Mouse (Mus musculus) ES-E14 (cell line): ENCODE measurements around the gene Megf9. TPM values are rescaled to one million over a fixed set of nuclear protein-coding genes. Genes with fewer than 3 reads are reported as not detected.
A peak's percentile ranks its signal among the peaks of the same experiment; 100 is the strongest.

Experiments
- DNase-seq: peaks from one replicate; pipeline ENCODE4 v3.0.0-alpha.2; 2013; ENCODE audit warnings: low read depth, low spot score
- H3K27ac ChIP-seq: 2 replicates; pipeline ENCODE4 v1.5.1; 2012; ENCODE audit warnings: low read depth, mild to moderate bottlenecking, low read length, moderate library complexity, mixed read lengths; ENCODE audit not compliant: poor library complexity, insufficient read depth, severe bottlenecking
- H3K36me3 ChIP-seq: 2 replicates; pipeline ENCODE4 v1.6.1; 2012; ENCODE audit warnings: mild to moderate bottlenecking, low read length, moderate library complexity, mixed read lengths; ENCODE audit not compliant: control insufficient read depth, poor library complexity, insufficient read depth, severe bottlenecking
- H3K4me1 ChIP-seq, 2 experiments: fragments of 150-350 bp in 1 of 2; sonication (generic) in 1 of 2; 2 replicates each; pipeline ENCODE4 v1.6.1; 2012; ENCODE audit warnings: low read length in 2 of 2, mild to moderate bottlenecking in 1 of 2, mixed read lengths in 1 of 2; ENCODE audit not compliant: control insufficient read depth in 2 of 2, insufficient read depth in 2 of 2, poor library complexity in 1 of 2
- H3K4me3 ChIP-seq, 2 experiments: fragments of 150-350 bp in 1 of 2; sonication (generic) in 1 of 2; 2 replicates each; pipeline ENCODE4 v1.5.1; 2012; ENCODE audit warnings: low read length in 2 of 2, low read depth in 1 of 2, mild to moderate bottlenecking in 1 of 2, mixed read lengths in 1 of 2; ENCODE audit not compliant: insufficient read depth in 1 of 2, poor library complexity in 1 of 2, severe bottlenecking in 1 of 2
- H3K9ac ChIP-seq: 2 replicates; pipeline ENCODE4 v1.6.1; 2012; ENCODE audit warnings: low read depth, mild to moderate bottlenecking, low read length, mixed read lengths; ENCODE audit not compliant: poor library complexity, insufficient read depth, severe bottlenecking
- H3K9me3 ChIP-seq: fragments of 150-350 bp; sonication (generic); 2 replicates; pipeline ENCODE4 v1.6.1; 2012; ENCODE audit warnings: low read depth, mild to moderate bottlenecking, low read length; ENCODE audit not compliant: control insufficient read depth, insufficient read depth
- CHD2 ChIP-seq: IDR thresholded peaks from 2 replicates; pipeline ENCODE4 v1.6.1; 2014; ENCODE audit warnings: mild to moderate bottlenecking, low read depth, low read length, inconsistent platforms
- HCFC1 ChIP-seq: IDR thresholded peaks from 2 replicates; pipeline ENCODE4 v1.6.1; 2012; ENCODE audit warnings: low read length, inconsistent platforms, borderline replicate concordance; ENCODE audit not compliant: insufficient read depth
- MAFK ChIP-seq: IDR thresholded peaks from 2 replicates; pipeline ENCODE4 v1.6.1; 2014; ENCODE audit warnings: mild to moderate bottlenecking, low read depth, low read length, inconsistent platforms; ENCODE audit not compliant: insufficient read depth
- ZC3H11A ChIP-seq: IDR thresholded peaks from 2 replicates; pipeline ENCODE4 v1.6.1; 2012; ENCODE audit warnings: low read depth, mild to moderate bottlenecking, inconsistent platforms, low read length, borderline replicate concordance
- ZNF384 ChIP-seq: IDR thresholded peaks from 2 replicates; pipeline ENCODE4 v1.6.1; 2012; ENCODE audit warnings: low read depth, low read length, inconsistent platforms
- in situ Hi-C, 2 experiments: fragments of 600-800 bp; cut with MboI; formaldehyde crosslinking; loops; one replicate each; pipeline ENCODE4 v1.15.1; 2025; ENCODE audit warnings: low sequenced_read_pairs in 2 of 2, inconsistent platforms in 1 of 2; ENCODE audit not compliant: unreplicated experiment in 2 of 2
- total RNA-seq: library from RNA; depleted of rRNA; stranded (reverse); fragments of 300-350 nt; gene quantifications from 2 replicates; pipeline ENCODE4 v1.2.3, GENCODE M21; 2012

Gene Megf9
- total RNA-seq, 1 experiment, result 2.2 TPM

- H3K4me1 ChIP-seq, result no peaks in the 10 kb centered on the region
- H3K27ac ChIP-seq, result no peak overlapping the region
- peak; percentile 27 for DNase-seq
- H3K9me3 ChIP-seq, result no peaks in the 10 kb centered on the region
- in situ Hi-C loops, result no loop called here
- TF ChIP-seq HCFC1, result no peak
- TF ChIP-seq MAFK, result no peak
- peak; percentile 37; the same call in 1 of the 2 replicates for TF ChIP-seq ZC3H11A
- TF ChIP-seq ZNF384, result no peak
- TF ChIP-seq CHD2, result no peak
- H3K4me3 ChIP-seq, result no peak overlapping the region
- H3K36me3 ChIP-seq, result no peaks in the 10 kb centered on the region
- no peak overlapping the region for H3K9ac ChIP-seq
Observed at GRCm38 (mm10) chr4:70451750-70452149, 83.0 kb downstream of the Megf9 start.

- in situ Hi-C loops, result no loop called here
- peak; percentile 16 for DNase-seq
- no peaks in the 10 kb centered on the region for H3K36me3 ChIP-seq
- no peak overlapping the region for H3K4me3 ChIP-seq
- TF ChIP-seq MAFK, result no peak
- TF ChIP-seq CHD2, result no peak
- no peak for TF ChIP-seq ZNF384
- TF ChIP-seq HCFC1, result no peak
- TF ChIP-seq ZC3H11A, result no peak
- H3K9ac ChIP-seq, result no peak overlapping the region
- H3K9me3 ChIP-seq, result no peaks in the 10 kb centered on the region
- no peak overlapping the region for H3K27ac ChIP-seq
- no peaks in the 10 kb centered on the region for H3K4me1 ChIP-seq
Observed at GRCm38 (mm10) chr4:70449668-70450067, 85.1 kb downstream of the Megf9 start.

- no peak overlapping the region for H3K4me3 ChIP-seq
- in situ Hi-C loops, result no loop called here
- no peaks in the 10 kb centered on the region for H3K4me1 ChIP-seq
- no peaks in the 10 kb centered on the region for H3K9me3 ChIP-seq
- H3K36me3 ChIP-seq, result no peaks in the 10 kb centered on the region
- H3K9ac ChIP-seq, result no peak overlapping the region
- no peak overlapping the region for H3K27ac ChIP-seq
- no peak for TF ChIP-seq CHD2
- DNase-seq, result no peak
Observed at GRCm38 (mm10) chr4:70446774-70447173, 88.0 kb downstream of the Megf9 start.

GRCm38 (mm10) chr4:70420202-70420601 lies 114.6 kb downstream of the Megf9 start:
- DNase-seq, result no peak
- in situ Hi-C loops, result no loop called here

GRCm38 (mm10) chr4:70412126-70412525 lies 122.7 kb downstream of the Megf9 start:
- H3K27ac ChIP-seq, result no peak overlapping the region
- in situ Hi-C loops, result no loop called here

More at GRCm38 (mm10) chr4:70420202-70420601, 114.6 kb downstream of the Megf9 start:
- no peaks in the 10 kb centered on the region for H3K4me1 ChIP-seq
- TF ChIP-seq HCFC1 (no peak), CHD2 (no peak), MAFK (no peak), ZC3H11A (no peak), ZNF384 (no peak)
- no peaks in the 10 kb centered on the region; the same call in 1 of the 2 replicates for H3K9me3 ChIP-seq
- H3K27ac ChIP-seq, result no peak overlapping the region
- no peaks in the 10 kb centered on the region for H3K36me3 ChIP-seq
- H3K9ac ChIP-seq, result no peak overlapping the region
- H3K4me3 ChIP-seq, result no peak overlapping the region

More at GRCm38 (mm10) chr4:70412126-70412525, 122.7 kb downstream of the Megf9 start:
- TF ChIP-seq MAFK (no peak), ZNF384 (no peak), ZC3H11A (no peak)
- no peak for DNase-seq
- H3K9me3 ChIP-seq, result no peaks in the 10 kb centered on the region
- H3K4me3 ChIP-seq, result no peak overlapping the region
- no peak overlapping the region for H3K9ac ChIP-seq
- no peaks in the 10 kb centered on the region for H3K36me3 ChIP-seq
- H3K4me1 ChIP-seq, result peaks cover 0 to 2% of the 10 kb centered on the region in 2 experiments; a peak in 1 of 4 replicates
